Mouse (Mus musculus) lung, adult 2 months (tissue): ENCODE data around the gene Gm5890.
"Not testable (repeated sequence)": the region's sequence is repeated elsewhere in the genome, so short reads cannot be mapped to it uniquely, and the experiment has no call there.

ENCODE experiments used
- CTCF ChIP-seq: fragments of 200-500 bp; IDR thresholded peaks from 2 replicates; pipeline ENCODE4 v1.5.1; 2011; ENCODE audit warnings: mild to moderate bottlenecking, low read length, control low read depth; ENCODE audit not compliant: insufficient read depth
- POLR2A ChIP-seq: fragments of 200-500 bp; IDR thresholded peaks from 2 replicates; pipeline ENCODE4 v1.6.1; 2011; ENCODE audit warnings: low read depth, mild to moderate bottlenecking, control low read depth, low read length, borderline replicate concordance; ENCODE audit errors: extremely low read depth

- TF ChIP-seq POLR2A, CTCF: not testable (repeated sequence)
Observed at GRCm38 (mm10) chr7:20233728-20234127, 28.9 kb downstream of the Gm5890 start, which contains the start of gene Gm4498.
